Mouse (Mus musculus) thymus, adult 2 months (tissue): ENCODE data around the gene Ankrd36. TPM values are rescaled to one million over a fixed set of nuclear protein-coding genes. Genes with fewer than 3 reads are reported as not detected.
"Not testable (repeated sequence)": the region's sequence is repeated elsewhere in the genome, so short reads cannot be mapped to it uniquely, and the experiment has no call there.

Source experiments
- DNase-seq: peaks from one replicate; pipeline ENCODE4 v3.0.0; 2021
- H3K27ac ChIP-seq: fragments of 200-500 bp; 2 replicates; pipeline ENCODE4 v1.5.1; 2012; ENCODE audit warnings: low read length, control low read depth; ENCODE audit not compliant: control insufficient read depth, insufficient read depth
- H3K27me3 ChIP-seq: fragments of 200-500 bp; 2 replicates; pipeline ENCODE4 v1.6.1; 2012; ENCODE audit warnings: mild to moderate bottlenecking, low read length, moderate library complexity, mixed read lengths; ENCODE audit not compliant: control insufficient read depth, insufficient read depth
- H3K36me3 ChIP-seq: fragments of 200-500 bp; 2 replicates; pipeline ENCODE4 v1.6.1; 2012; ENCODE audit warnings: mild to moderate bottlenecking, low read length, moderate library complexity; ENCODE audit not compliant: control insufficient read depth, insufficient read depth
- H3K4me1 ChIP-seq: fragments of 200-500 bp; replicated peaks from 2 replicates; pipeline ENCODE4 v1.6.1; 2012; ENCODE audit warnings: low read length; ENCODE audit not compliant: control insufficient read depth, insufficient read depth
- H3K4me3 ChIP-seq: fragments of 200-500 bp; 2 replicates; pipeline ENCODE4 v1.5.1; 2012; ENCODE audit warnings: mild to moderate bottlenecking, low read length, control low read depth, moderate library complexity; ENCODE audit not compliant: control insufficient read depth, insufficient read depth
- CTCF ChIP-seq: fragments of 200-500 bp; IDR thresholded peaks from 2 replicates; pipeline ENCODE4 v1.5.1; 2012; ENCODE audit warnings: mild to moderate bottlenecking, control low read depth, low read length, moderate library complexity, borderline replicate concordance; ENCODE audit not compliant: control insufficient read depth, poor library complexity, insufficient read depth; ENCODE audit errors: extremely low read depth
- POLR2A ChIP-seq: fragments of 200-500 bp; IDR thresholded peaks from 2 replicates; pipeline ENCODE4 v1.6.1; 2012; ENCODE audit warnings: mild to moderate bottlenecking, low read length, control low read depth, moderate library complexity; ENCODE audit not compliant: control insufficient read depth, poor library complexity, insufficient read depth; ENCODE audit errors: extremely low read depth
- WGBS: fragments of 180-500 bp; shearing (Covaris S2); methylation state at CpG from one replicate; pipeline ENCODE4 v1.1.7; 2018; 5-methylcytosine and 5-hydroxymethylcytosine counted together
- polyA plus RNA-seq: library from polyadenylated mRNA; depleted of rRNA; stranded (reverse); fragments of >200 nt; gene quantifications from 2 replicates; pipeline ENCODE4 v1.2.3, GENCODE M21; 2012

The Ankrd36 gene
- polyA plus RNA-seq, 1 experiment: not detected

DNA sequence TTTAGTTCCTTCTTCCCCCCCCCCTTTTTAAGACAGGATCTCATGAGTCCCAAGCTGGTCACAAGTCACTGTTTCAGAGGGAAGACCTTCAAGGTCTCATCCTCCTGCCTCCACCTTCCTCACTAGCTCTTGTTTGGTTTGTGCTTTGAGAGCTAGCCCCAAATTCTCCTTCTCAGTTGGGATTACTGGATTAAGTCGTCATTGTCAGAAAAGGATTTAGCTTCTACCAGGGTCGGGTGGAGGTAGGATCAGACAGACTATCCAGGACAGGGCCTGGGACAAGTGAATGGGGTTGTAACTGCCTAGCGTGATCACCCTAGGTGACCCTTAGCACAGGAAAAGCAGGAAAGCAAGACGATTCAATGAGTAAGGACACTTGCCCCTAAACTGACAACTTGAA, 29.2 kb upstream of the Ankrd36 start:
- whole genome bisulfite sequencing: 58% methylated on average over 4 of the region's 4 CpGs
- TF ChIP-seq CTCF (no peak), POLR2A (no peak)

DNA sequence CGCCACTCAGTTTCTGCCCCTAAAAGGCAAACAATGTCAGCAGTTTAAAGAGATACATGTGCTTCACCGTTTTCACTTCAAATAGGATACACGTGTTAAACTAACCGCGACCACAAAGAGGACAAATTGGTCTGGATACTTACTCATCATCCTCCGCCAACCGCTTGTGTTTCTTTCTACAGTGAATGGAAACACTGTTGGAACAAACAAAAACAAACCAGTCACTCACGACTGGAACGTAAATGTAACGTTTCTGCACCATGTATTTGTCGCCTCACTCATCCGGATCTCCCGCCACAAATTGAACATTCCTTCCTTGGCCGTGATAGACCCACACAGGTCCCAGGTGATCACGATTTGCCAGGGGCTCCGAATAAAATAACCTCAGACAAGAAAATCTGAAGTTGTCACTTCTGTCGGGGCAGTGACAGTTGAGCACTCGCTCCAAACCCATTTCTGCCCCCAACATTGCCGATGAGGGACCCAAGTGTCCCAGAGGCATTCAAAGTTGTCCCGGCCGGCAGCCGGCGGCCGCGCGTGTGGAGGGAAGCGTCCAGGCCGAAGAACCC, 28.2 kb upstream of the Ankrd36 start:
- H3K4me1 ChIP-seq: peaks cover 7% of the 10 kb centered on the region
- TF ChIP-seq POLR2A (no peak), CTCF (no peak)
- H3K36me3 ChIP-seq: no peaks in the 10 kb centered on the region
- H3K27me3 ChIP-seq: no peaks in the 10 kb centered on the region
- peak overlapping the region; percentile 77 for H3K4me3 ChIP-seq
- WGBS: under 1% methylated on average over 28 of the region's 28 CpGs
- peak; percentile 19 for DNase-seq
- H3K27ac ChIP-seq: peak overlapping the region; percentile 21

More for the DNA sequence above, 29.2 kb upstream of the Ankrd36 start:
- Histone ChIP-seq H3K27ac (no peak overlapping the region), H3K27me3 (no peaks in the 10 kb centered on the region), H3K36me3 (no peaks in the 10 kb centered on the region), H3K4me3 (no peak overlapping the region), H3K4me1 (peaks cover 7% of the 10 kb centered on the region)
- no peak for DNase-seq

DNA sequence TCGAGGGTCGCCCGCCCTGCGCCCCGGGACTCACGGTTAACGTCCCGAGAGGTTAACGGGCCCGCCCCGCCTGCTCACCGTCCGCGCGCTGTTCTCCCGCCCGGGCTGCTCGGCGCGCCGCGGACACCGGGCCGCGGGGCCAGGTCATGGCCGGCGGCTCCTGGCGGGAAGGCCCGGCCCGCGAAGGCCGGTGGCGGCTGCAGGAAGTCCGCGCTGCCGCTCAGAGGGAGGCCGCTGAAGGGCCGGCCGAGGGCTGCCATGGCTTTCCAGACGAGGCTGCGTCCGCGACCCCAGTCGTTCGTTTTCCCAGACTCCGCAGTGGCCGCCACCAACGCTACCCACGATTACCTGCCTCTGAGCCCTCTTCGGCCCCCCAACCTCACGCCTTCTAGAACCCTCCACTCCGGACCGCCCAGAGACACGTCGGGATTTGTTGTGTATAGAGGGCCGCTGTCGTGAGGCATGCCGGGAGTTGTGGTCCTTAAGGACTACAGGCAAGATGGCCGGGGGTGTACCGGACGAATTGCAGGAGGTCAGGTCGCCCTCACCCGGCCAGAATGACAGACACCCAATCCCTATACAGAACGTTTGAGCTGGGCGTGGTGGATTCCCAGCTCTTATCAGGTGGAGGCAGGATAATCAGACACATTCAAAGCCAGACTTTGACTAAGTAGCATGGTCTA, 27.5 kb upstream of the Ankrd36 start, which contains the start of gene Ccdc117:
TSS of gene Ccdc117 (minus strand) at position 389 of the 683 bp plus-strand sequence.
- under 1% methylated on average over 65 of the region's 65 CpGs for WGBS
- H3K4me1 ChIP-seq: peaks cover 7% of the 10 kb centered on the region
- DNase-seq: peak; percentile 93
- H3K36me3 ChIP-seq: no peaks in the 10 kb centered on the region
- peak within 1 kb of the TSS; percentile 77 for H3K4me3 ChIP-seq
- peak within 1 kb of the TSS; percentile 21 for H3K27ac ChIP-seq
- TF ChIP-seq POLR2A (peak; percentile 58; the same call in 1 of the 2 replicates), CTCF (no peak; the same call in 1 of the 2 replicates)
- H3K27me3 ChIP-seq: no peaks in the 10 kb centered on the region

DNA sequence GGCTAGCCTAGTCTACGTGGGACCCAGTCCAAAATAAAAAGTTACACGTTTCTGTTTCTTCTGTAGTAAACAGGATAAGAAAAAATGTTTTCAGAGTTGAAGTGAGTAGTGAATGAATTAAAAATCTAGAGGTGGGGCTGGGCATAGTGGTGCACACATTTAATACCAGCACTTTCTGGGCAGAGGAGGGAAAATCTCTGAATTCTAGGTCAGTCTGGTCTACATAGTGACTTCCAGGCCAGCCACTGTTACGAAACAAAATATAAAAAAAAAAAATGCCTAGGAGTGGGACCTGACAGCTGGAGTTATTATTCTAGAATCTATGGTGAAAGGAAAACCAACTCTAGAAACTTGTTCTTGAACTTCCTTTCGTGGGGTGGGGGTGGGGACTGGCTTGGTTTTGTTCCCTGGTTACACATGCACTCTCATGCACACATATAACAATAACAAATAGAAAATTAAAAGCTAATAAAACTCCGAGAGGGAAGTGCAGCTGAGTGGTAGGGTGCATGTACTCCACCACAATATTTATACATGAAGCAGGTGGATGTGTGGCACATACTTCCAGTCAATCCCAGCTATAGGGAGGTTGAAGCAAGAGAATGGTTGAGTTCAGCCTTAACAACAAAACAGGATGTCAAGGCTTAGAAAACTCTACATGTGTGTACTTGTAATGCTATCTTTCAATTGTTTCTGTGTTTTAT, 26.9 kb upstream of the Ankrd36 start:
- DNase-seq: no peak
- Histone ChIP-seq H3K4me3 (peak overlapping the region; percentile 77; the same call in 1 of the 2 replicates), H3K4me1 (peaks cover 7% of the 10 kb centered on the region), H3K36me3 (no peaks in the 10 kb centered on the region), H3K27me3 (no peaks in the 10 kb centered on the region), H3K27ac (no peak overlapping the region)
- TF ChIP-seq CTCF: no peak
- no peak for TF ChIP-seq POLR2A
- 40% methylated on average over 5 of the region's 5 CpGs for WGBS

DNA sequence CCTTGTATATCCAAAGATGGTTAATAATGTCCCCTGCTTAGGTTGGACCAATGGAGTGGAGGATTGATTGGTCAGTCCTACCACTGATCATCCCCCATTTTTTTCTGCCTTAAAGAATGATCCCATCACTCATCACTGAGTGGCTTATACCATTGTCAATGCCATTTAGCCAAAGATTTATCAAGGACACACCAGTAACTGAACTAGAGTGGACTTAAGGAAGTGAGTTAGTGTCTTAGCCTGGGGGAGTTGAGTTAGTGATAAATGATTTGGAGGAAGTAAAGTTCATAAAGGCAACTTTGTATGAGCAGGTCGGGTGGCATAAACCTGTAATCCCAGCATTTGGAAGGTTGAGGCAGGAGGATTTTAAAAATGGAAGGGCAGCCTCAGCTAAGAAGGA, 26.2 kb upstream of the Ankrd36 start:
- no peak for DNase-seq
- Histone ChIP-seq H3K36me3 (no peaks in the 10 kb centered on the region), H3K4me1 (peaks cover 7% of the 10 kb centered on the region), H3K27me3 (no peaks in the 10 kb centered on the region), H3K27ac (no peak overlapping the region), H3K4me3 (no peak overlapping the region)
- no peak for TF ChIP-seq POLR2A
- TF ChIP-seq CTCF: no peak
- 91% methylated on average over 1 of the region's 1 CpGs for WGBS

DNA sequence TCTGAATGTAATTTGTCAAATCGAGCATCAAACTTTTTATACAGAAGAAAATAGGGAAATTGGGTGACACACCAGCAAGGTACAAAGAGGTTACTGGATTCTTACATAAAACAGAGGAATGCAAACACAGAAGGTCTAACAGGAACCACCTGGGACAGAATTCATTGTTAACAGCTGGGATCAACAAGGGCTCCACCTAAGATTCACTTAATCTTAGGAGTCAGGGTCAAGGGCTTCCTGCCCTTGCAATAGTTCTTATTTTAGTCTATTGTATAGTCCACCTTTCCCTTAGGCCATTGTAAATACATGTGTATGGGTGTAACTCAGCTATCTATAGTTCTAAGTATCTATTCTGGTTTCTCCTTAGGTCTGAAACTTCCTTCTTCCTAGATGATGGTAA, 24.8 kb upstream of the Ankrd36 start:
- H3K4me1 ChIP-seq: not testable (repeated sequence)

DNA sequence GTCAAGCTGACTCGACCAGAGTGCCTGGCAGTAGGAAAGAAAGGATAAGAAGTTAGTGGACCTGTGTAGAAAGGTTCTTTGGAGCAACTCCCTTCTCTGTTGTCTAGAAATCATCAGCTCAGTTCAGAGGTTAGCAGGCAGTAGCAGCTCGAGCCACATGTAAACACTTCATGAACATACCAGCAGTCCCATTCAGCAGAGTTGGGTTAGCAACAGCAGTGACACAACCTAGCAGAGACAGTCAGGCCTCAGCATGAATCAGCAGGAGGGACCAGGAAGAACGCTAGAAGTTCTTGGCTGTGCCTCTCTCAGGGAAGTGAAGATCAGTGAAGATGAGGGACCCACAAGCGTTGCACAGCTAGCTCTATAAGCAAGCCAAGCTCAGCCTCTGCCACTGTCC, 24.0 kb upstream of the Ankrd36 start:
- Histone ChIP-seq H3K4me3 (no peak overlapping the region), H3K4me1 (peaks cover under 1% of the 10 kb centered on the region), H3K27ac (no peak overlapping the region), H3K36me3 (no peaks in the 10 kb centered on the region), H3K27me3 (no peaks in the 10 kb centered on the region)
- 86% methylated on average over 4 of the region's 4 CpGs for WGBS
- DNase-seq: no peak
- no peak for TF ChIP-seq CTCF
- no peak for TF ChIP-seq POLR2A

More for the DNA sequence above, 24.8 kb upstream of the Ankrd36 start:
- 89% methylated on average over 1 of the region's 1 CpGs for WGBS
- H3K4me3 ChIP-seq, DNase-seq, H3K27me3 ChIP-seq, H3K36me3 ChIP-seq, H3K27ac ChIP-seq: not testable (repeated sequence)
